Mouse (Mus musculus): Measurements from ENCODE around the gene Obscn. TPM values are rescaled to one million over a fixed set of nuclear protein-coding genes. Genes with fewer than 3 reads are reported as not detected.

The Obscn gene
- polyA plus RNA-seq, 1 experiment from 2014 or later, result 20.6 TPM

DNA sequence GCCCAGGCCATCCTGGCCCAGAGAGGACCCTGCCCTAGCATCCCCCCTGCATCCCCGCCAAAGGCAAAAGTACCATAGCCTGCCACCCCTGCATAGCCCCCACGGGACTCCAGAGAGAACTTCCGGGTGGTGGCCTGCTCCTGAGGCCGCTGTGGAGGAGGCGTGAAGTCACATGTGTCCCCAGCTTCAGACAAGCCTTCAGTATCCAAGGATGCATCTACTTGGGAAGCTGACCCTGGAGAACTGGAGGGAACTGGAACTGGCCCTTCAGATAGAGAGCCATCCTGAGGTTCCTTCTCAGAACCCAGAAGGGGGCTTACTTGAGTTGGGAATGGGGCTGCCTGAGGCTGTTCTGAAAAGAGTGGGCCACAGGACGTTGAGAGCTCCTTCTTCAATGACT is 136.4 kb downstream of the Obscn start:
- H3K9me3 ChIP-seq, result no peaks in the 10 kb centered on the region
- no peak for DNase-seq (ENCODE audit: low spot score)
- WGBS, result 78% methylated on average over 6 of the region's 6 CpGs
- peaks cover 27% of the 10 kb centered on the region; the same call in 1 of the 2 replicates for H3K36me3 ChIP-seq
- H3K4me3 ChIP-seq, result peak overlapping the region; percentile 22
- peaks cover 87% of the 10 kb centered on the region for H3K4me1 ChIP-seq
- peaks cover 18% of the 10 kb centered on the region for H3K27me3 ChIP-seq (ENCODE audit: insufficient read depth, poor library complexity, severe bottlenecking)
- H3K27ac ChIP-seq, result peak overlapping the region; percentile 75

GRCm38 (mm10) chr11:58999158-58999557 is 137.0 kb downstream of the Obscn start:
- Histone ChIP-seq H3K4me1 (peaks cover 94% of the 10 kb centered on the region), H3K4me3 (peak overlapping the region; percentile 22), H3K9me3 (no peaks in the 10 kb centered on the region), H3K36me3 (peaks cover 27% of the 10 kb centered on the region; the same call in 1 of the 2 replicates), H3K27me3 (ENCODE audit: insufficient read depth, poor library complexity, severe bottlenecking) (peaks cover 24% of the 10 kb centered on the region), H3K27ac (peak overlapping the region; percentile 75)
- DNase-seq (ENCODE audit: low spot score), result no peak
- WGBS, result 37% methylated on average over 11 of the region's 11 CpGs

DNA sequence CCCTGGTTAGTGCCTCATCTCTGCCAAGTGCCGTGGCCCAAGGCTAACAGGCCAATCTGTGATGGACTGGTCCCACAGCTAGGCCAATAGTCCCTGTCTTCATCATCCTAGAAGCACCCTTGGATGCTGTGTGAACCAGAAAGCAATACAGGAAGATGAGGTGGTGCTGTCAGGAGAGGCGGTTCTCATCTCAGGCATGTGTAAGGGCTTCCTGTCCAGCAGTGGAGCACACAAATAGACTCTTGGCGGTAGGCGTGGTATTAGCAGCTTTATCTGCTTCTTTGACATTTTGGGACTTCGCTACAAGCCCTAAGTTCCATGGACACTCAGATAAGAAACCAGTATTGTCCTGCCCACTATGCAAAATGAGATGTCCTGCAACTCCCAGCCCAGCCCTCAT is 138.7 kb downstream of the Obscn start:
- Histone ChIP-seq H3K36me3 (peaks cover 27% of the 10 kb centered on the region; the same call in 1 of the 2 replicates), H3K27ac (peak overlapping the region; percentile 75; the same call in 1 of the 2 replicates), H3K4me1 (peaks cover 98% of the 10 kb centered on the region), H3K4me3 (no peak overlapping the region), H3K27me3 (ENCODE audit: insufficient read depth, poor library complexity, severe bottlenecking) (peaks cover 34% of the 10 kb centered on the region), H3K9me3 (no peaks in the 10 kb centered on the region)
- WGBS, result 57% methylated on average over 5 of the region's 5 CpGs
- no peak for DNase-seq (ENCODE audit: low spot score)

DNA sequence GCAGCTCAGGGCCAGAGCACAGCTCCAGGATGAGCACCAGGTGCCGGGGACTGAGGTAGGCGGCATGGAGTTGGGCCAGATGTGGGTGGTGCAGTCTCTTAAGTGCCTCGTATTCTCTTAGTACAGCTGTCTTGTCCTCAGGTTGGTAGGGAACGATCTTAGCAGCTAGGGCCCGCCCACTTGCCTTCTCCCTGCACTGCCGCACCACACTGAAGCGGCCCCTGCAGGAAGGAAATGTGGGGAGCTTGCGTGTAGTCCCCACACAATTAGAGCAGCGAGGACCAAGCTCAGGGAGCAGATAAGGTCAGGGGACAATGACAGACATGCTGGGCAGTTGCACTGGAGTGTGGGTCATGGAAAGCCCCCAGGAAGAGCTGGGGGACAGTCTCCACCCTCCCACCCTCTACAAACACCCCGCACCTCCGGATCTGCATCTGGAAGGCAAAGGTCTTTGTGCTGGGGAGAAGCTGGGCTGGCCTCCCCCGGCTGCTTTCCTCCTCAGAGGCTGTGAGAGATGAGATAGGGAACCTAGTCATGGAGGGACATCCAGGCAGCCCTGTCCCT is 140.3 kb downstream of the Obscn start:
- H3K27ac ChIP-seq, result peak overlapping the region; percentile 44
- H3K9me3 ChIP-seq, result no peaks in the 10 kb centered on the region
- no peak overlapping the region for H3K4me3 ChIP-seq
- H3K36me3 ChIP-seq, result peaks cover 30% of the 10 kb centered on the region
- DNase-seq (ENCODE audit: low spot score), result no peak
- 48% methylated on average over 12 of the region's 12 CpGs for WGBS
- H3K27me3 ChIP-seq (ENCODE audit: insufficient read depth, poor library complexity, severe bottlenecking), result peaks cover 33% of the 10 kb centered on the region
- peaks cover 98% of the 10 kb centered on the region for H3K4me1 ChIP-seq

- WGBS, result 82% methylated on average over 9 of the region's 9 CpGs
- Histone ChIP-seq H3K9me3 (no peaks in the 10 kb centered on the region), H3K4me1 (peaks cover 98% of the 10 kb centered on the region), H3K4me3 (no peak overlapping the region), H3K36me3 (peaks cover 32% of the 10 kb centered on the region), H3K27me3 (ENCODE audit: insufficient read depth, poor library complexity, severe bottlenecking) (peaks cover 28% of the 10 kb centered on the region), H3K27ac (peak overlapping the region; percentile 49; the same call in 1 of the 2 replicates)
- DNase-seq (ENCODE audit: low spot score), result no peak
Observed at GRCm38 (mm10) chr11:58995061-58995806, 141.0 kb downstream of the Obscn start.

DNA sequence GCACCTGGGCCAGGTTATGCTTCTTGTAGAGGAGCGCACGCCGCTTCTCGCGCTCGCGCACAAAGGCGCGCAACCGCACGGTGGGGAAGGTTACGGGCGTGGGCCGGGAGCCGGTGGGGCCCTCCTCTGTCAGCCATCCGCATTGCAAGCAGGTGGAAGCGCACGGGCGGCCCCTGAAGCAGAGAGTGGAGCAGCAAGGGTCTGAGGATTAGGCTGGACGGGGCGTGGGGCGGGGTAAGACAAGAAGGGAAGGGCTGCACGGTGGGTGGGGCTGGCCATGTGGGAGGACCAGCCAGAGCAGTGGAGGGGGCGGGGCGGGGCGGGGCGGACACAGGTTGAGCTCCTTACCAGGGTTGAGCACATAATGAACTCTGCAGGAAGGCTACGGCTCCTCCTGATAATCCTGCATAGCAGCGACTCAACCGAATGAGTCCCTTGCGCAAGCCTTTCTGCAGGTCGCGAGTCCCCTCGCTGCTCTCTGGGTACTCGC is 141.8 kb downstream of the Obscn start:
- no peaks in the 10 kb centered on the region for H3K9me3 ChIP-seq
- peak overlapping the region; percentile 56 for H3K4me3 ChIP-seq
- peak; percentile 93 for DNase-seq (ENCODE audit: low spot score)
- 3% methylated on average over 33 of the region's 35 CpGs for WGBS
- peaks cover 98% of the 10 kb centered on the region for H3K4me1 ChIP-seq
- peaks cover 28% of the 10 kb centered on the region for H3K27me3 ChIP-seq (ENCODE audit: insufficient read depth, poor library complexity, severe bottlenecking)
- H3K27ac ChIP-seq, result peak overlapping the region; percentile 49; the same call in 1 of the 2 replicates
- peaks cover 41% of the 10 kb centered on the region for H3K36me3 ChIP-seq

DNA sequence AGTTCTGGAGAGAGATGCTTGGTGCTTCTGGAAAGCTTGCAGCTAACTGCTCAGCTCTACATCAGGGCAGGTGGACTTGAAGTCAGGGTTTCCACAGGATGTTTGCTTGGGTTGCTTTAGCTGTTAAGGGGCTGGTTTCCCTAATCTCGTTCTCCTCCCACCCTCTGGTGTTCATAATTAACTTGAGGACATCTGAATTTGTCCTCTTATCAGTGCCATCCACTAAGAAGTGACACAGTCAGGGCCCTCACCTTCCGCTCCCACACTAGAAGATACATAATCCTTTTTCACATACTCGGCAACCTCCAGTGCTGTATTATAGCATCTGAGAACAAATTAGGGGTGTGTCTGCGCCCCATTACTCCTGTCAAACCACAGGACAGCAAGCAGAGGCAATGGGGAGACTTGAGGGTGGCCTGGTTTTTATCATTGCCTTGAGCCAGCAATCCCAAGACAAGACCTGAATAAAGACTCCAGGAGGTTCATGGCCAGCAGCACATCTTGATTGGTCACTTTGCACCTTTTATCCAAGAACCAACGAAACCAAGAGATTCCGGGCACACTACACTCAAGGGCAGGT is 143.0 kb downstream of the Obscn start:
- Histone ChIP-seq H3K27ac (peak overlapping the region; percentile 44), H3K36me3 (peaks cover 53% of the 10 kb centered on the region), H3K9me3 (no peaks in the 10 kb centered on the region), H3K4me3 (no peak overlapping the region), H3K4me1 (peaks cover 98% of the 10 kb centered on the region), H3K27me3 (ENCODE audit: insufficient read depth, poor library complexity, severe bottlenecking) (peaks cover 28% of the 10 kb centered on the region)
- 54% methylated on average over 6 of the region's 6 CpGs for WGBS
- DNase-seq (ENCODE audit: low spot score), result no peak

DNA sequence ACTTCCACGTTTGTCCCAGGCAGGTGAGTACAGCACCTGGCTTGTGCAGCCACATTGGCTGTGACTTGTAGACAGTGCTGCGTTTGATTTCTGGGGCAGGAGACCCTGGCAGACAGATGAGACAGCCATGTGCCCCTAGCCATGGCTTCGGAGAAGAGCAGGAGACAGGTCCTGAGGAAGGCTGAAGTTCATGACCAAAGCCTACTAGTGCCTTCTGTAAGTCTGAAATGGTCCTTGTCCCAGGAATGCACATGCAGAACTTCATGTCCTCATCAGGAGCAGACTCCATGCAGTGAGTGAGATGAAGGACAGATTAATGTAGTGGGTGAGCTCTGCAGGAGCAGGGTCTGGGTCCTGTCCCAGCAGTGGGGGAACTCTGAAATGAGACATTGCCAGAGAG is 144.3 kb downstream of the Obscn start:
- peaks cover 28% of the 10 kb centered on the region for H3K27me3 ChIP-seq (ENCODE audit: insufficient read depth, poor library complexity, severe bottlenecking)
- DNase-seq (ENCODE audit: low spot score), result no peak
- H3K4me1 ChIP-seq, result peaks cover 98% of the 10 kb centered on the region
- WGBS, result 78% methylated on average over 3 of the region's 3 CpGs
- H3K36me3 ChIP-seq, result peaks cover 61% of the 10 kb centered on the region
- H3K4me3 ChIP-seq, result no peak overlapping the region
- no peaks in the 10 kb centered on the region for H3K9me3 ChIP-seq
- peak overlapping the region; percentile 72; the same call in 1 of the 2 replicates for H3K27ac ChIP-seq

DNA sequence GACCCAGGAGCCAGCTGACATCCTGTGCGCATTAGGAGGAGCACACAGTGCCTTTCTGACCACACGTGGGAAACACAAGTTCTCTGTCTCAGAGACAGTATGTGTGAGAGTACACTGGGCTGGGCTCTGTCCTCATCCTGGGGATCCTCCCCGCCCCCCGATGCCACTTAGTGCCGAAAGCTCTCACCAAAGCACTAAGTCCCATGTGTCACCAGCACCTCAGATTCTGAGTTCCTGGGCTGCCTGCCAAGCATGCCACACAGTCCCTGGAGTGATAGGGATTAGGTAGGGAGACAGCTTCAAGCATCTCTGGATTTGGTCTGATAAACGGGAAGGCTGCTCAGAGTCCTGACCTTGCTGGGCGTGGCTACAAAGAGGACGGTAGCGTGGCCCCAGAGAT is 145.4 kb downstream of the Obscn start:
- Histone ChIP-seq H3K4me1 (peaks cover 99% of the 10 kb centered on the region), H3K27me3 (ENCODE audit: insufficient read depth, poor library complexity, severe bottlenecking) (peaks cover 25% of the 10 kb centered on the region), H3K36me3 (peaks cover 62% of the 10 kb centered on the region), H3K4me3 (peak overlapping the region; percentile 19; the same call in 1 of the 2 replicates), H3K27ac (peak overlapping the region; percentile 76), H3K9me3 (no peaks in the 10 kb centered on the region)
- 52% methylated on average over 9 of the region's 9 CpGs for WGBS
- peak; percentile 89 for DNase-seq (ENCODE audit: low spot score)

- peaks cover 62% of the 10 kb centered on the region for H3K36me3 ChIP-seq
- no peaks in the 10 kb centered on the region for H3K9me3 ChIP-seq
- peak overlapping the region; percentile 76 for H3K27ac ChIP-seq
- no peak overlapping the region for H3K4me3 ChIP-seq
- 57% methylated on average over 17 of the region's 17 CpGs for WGBS
- peaks cover 19% of the 10 kb centered on the region for H3K27me3 ChIP-seq (ENCODE audit: insufficient read depth, poor library complexity, severe bottlenecking)
- no peak for DNase-seq (ENCODE audit: low spot score)
- peaks cover 99% of the 10 kb centered on the region for H3K4me1 ChIP-seq
Observed at GRCm38 (mm10) chr11:58990141-58990540, 146.1 kb downstream of the Obscn start.

DNA sequence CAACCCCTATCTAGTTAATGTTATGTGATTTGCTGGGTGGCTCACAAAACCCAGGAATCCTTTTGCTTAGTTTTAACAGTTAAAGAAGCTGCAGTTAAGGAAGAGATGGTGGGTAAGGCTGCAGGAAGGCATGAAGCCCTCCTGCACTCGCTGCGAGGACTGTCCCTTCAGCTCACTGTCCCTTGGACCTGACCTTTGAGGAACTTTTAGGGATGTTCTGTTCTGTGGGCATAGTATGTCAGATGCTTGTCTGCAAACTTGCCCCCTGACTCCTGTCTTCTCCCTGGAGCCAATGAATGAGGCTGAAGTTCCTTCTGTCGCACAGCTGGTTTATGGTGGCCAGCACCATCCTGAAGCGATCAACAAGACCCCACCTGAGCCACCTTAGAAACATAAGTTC is 147.0 kb downstream of the Obscn start:
- Histone ChIP-seq H3K36me3 (peaks cover 68% of the 10 kb centered on the region), H3K4me1 (peaks cover 99% of the 10 kb centered on the region), H3K4me3 (no peak overlapping the region), H3K27me3 (ENCODE audit: insufficient read depth, poor library complexity, severe bottlenecking) (peaks cover 10% of the 10 kb centered on the region), H3K27ac (peak overlapping the region; percentile 76), H3K9me3 (no peaks in the 10 kb centered on the region)
- no peak for DNase-seq (ENCODE audit: low spot score)
- 93% methylated on average over 4 of the region's 4 CpGs for WGBS

GRCm38 (mm10) chr11:58985299-58985917 is 150.8 kb downstream of the Obscn start:
- no peak for DNase-seq (ENCODE audit: low spot score)
- 71% methylated on average over 3 of the region's 3 CpGs for WGBS
- Histone ChIP-seq H3K9me3 (no peaks in the 10 kb centered on the region), H3K36me3 (peaks cover 92% of the 10 kb centered on the region), H3K27me3 (ENCODE audit: insufficient read depth, poor library complexity, severe bottlenecking) (no peaks in the 10 kb centered on the region), H3K27ac (peak overlapping the region; percentile 82), H3K4me3 (no peak overlapping the region), H3K4me1 (peaks cover 97% of the 10 kb centered on the region)
